Mouse (Mus musculus): ENCODE measurements at regions not wholly inside any gene's neighbourhood (a gene's known extent, or its start where the extent isn't known, plus 50 kb on each side); places are given as distances from the start of the nearest gene placed in this dataset.

DNA sequence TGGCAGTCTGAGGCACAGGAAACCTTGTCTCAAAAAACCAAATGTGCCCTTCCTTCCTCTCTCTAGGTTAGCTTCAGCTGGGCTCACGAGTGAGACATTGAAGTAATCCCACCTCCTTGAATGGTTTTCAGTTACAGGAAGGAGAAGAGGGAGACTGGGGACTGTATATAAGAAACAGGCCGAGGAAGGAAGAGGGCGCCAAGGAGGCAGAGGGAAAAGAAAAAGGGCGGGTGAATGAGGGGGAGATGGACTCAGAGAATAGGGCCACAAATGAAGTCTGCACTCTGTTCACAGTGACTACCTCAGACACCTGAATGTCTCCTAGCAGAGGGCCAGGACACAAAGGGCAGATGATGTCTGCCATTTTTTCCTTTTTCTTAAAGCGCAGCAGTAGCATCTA is 171.9 kb downstream of the Sox4 start:
- Histone ChIP-seq H3K36me3 (replicated peaks; ENCODE audit: insufficient read depth, low read length) (no peaks in the 10 kb centered on the region), H3K27ac (ENCODE audit: low read depth) (no peak overlapping the region), H3K9me3 (ENCODE audit: low read length) (no peaks in the 10 kb centered on the region), H3K4me3 (ENCODE audit: low read depth, low read length) (no peak overlapping the region), H3K9ac (replicated peaks) (no peak overlapping the region), H3K4me2 (ENCODE audit: low read depth, low read length) (no peak overlapping the region), H3K27me3 (ENCODE audit: insufficient read depth, low read length) (no peaks in the 10 kb centered on the region), H3K4me1 (ENCODE audit: insufficient read depth) (no peaks in the 10 kb centered on the region)
- DNase-seq = no peak
- 48% methylated on average over 5 of the region's 5 CpGs for WGBS (ENCODE audit: insufficient replicate concordance)
- ATAC-seq = no peak
- no peak for TF ChIP-seq EP300 (IDR thresholded peaks at IDR 0.05; ENCODE audit: low read depth)
- no peak for TF ChIP-seq CTCF (IDR thresholded peaks at IDR 0.05; ENCODE audit: low read depth)

DNA sequence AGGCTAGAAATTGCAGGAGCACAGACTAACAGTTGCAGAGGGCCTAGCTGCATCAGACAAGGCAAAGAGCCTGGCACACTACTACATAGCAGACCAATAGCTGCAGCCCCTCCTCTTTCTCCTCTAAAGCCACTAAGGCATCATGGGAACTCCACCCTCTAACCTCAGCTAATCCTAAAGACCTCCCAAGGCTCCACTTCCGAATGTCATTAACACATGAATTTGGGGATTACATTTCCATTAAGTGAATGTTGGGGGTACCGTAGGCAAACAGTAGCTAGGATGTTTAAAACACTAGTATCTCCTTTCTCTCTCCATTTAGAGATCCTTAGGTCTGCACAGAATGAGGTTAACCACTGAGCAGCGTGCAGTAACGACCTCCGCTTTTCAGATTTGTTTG is 173.1 kb downstream of the Sox4 start:
- WGBS (ENCODE audit: insufficient replicate concordance) = 59% methylated on average over 5 of the region's 5 CpGs
- Histone ChIP-seq H3K4me3 (ENCODE audit: low read depth, low read length) (no peak overlapping the region), H3K27ac (ENCODE audit: low read depth) (no peak overlapping the region), H3K9ac (replicated peaks) (no peak overlapping the region), H3K4me1 (ENCODE audit: insufficient read depth) (no peaks in the 10 kb centered on the region), H3K27me3 (ENCODE audit: insufficient read depth, low read length) (no peaks in the 10 kb centered on the region), H3K4me2 (ENCODE audit: low read depth, low read length) (no peak overlapping the region), H3K9me3 (ENCODE audit: low read length) (no peaks in the 10 kb centered on the region), H3K36me3 (replicated peaks; ENCODE audit: insufficient read depth, low read length) (no peaks in the 10 kb centered on the region)
- TF ChIP-seq EP300 (IDR thresholded peaks at IDR 0.05; ENCODE audit: low read depth) = no peak
- DNase-seq (no peak), ATAC-seq (no peak)

DNA sequence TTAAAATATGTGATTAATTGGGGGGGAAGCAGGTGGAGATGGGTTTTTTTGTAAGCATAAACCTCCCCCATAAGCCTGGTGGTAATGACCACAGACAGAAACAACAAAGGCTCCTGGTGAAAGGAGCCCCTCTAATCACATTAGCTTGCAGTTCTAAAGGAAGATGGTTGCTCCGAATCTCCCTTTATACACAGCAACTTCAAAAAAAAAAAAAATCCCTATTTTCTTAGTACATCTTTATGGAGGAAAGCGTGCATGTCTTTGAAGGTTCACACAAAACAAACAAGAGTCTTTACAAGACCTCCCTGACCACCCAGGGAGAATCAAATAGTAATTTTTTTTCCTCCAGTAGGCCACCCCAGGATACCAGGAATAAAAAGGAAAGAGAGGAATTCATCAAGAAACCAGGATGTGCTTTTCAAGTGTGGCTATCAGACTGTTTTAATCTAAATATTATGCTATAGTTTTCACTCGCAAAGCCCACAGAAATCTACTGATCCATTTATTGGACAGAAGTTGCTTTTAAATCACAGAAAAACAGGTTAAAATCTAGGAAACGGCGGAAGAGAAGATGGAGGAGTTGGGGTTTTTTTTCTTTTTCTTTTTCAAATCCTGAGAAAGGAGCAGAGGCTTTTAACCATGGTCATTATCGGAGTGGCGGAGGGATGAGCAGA is 178.2 kb downstream of the Sox4 start:
- ATAC-seq = no peak
- H3K4me2 ChIP-seq (ENCODE audit: low read depth, low read length) = no peak overlapping the region
- no peaks in the 10 kb centered on the region for H3K36me3 ChIP-seq (replicated peaks; ENCODE audit: insufficient read depth, low read length)
- H3K4me3 ChIP-seq (ENCODE audit: low read depth, low read length) = no peak overlapping the region
- no peak for DNase-seq
- H3K4me1 ChIP-seq (ENCODE audit: insufficient read depth) = 0 out of 2 replicates have a peak, but pooled peaks cover 2% of the 10 kb centered on the region
- H3K27me3 ChIP-seq (ENCODE audit: insufficient read depth, low read length) = no peaks in the 10 kb centered on the region
- WGBS (ENCODE audit: insufficient replicate concordance) = 81% methylated on average over 7 of the region's 7 CpGs
- TF ChIP-seq EP300 (IDR thresholded peaks at IDR 0.05; ENCODE audit: low read depth) (no peak), CTCF (IDR thresholded peaks at IDR 0.05; ENCODE audit: low read depth) (no peak)
- H3K27ac ChIP-seq (ENCODE audit: low read depth) = no peak overlapping the region
- no peak overlapping the region for H3K9ac ChIP-seq (replicated peaks)
- no peaks in the 10 kb centered on the region for H3K9me3 ChIP-seq (ENCODE audit: low read length)

DNA sequence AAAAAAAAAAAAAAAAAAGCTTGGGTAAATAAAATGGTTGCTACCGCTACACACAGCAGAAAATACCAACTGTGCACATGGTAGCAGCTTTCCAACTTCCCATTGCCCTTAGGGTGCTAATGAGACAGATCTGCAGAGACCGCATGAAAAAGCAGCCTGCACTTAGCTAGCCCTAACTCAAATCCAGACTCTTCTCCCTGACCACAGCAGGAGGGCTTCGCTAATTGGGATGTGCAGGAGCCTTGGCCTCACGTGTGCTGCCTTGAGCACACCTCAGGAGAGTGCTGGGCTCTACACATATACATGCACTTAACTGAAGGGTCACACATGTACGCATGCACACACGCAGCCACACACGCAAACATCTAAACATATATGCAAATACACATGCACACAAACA is 178.9 kb downstream of the Sox4 start:
- H3K4me2 ChIP-seq (ENCODE audit: low read depth, low read length) = no peak overlapping the region
- TF ChIP-seq EP300 (IDR thresholded peaks at IDR 0.05; ENCODE audit: low read depth) (no peak), CTCF (IDR thresholded peaks at IDR 0.05; ENCODE audit: low read depth) (no peak)
- DNase-seq (no peak), ATAC-seq (no peak)
- no peaks in the 10 kb centered on the region for H3K36me3 ChIP-seq (replicated peaks; ENCODE audit: insufficient read depth, low read length)
- H3K27me3 ChIP-seq (ENCODE audit: insufficient read depth, low read length) = no peaks in the 10 kb centered on the region
- H3K27ac ChIP-seq (ENCODE audit: low read depth) = no peak overlapping the region
- H3K4me3 ChIP-seq (ENCODE audit: low read depth, low read length) = no peak overlapping the region
- H3K9me3 ChIP-seq (ENCODE audit: low read length) = no peaks in the 10 kb centered on the region
- H3K4me1 ChIP-seq (ENCODE audit: insufficient read depth) = 0 out of 2 replicates have a peak, but pooled peaks cover 2% of the 10 kb centered on the region
- no peak overlapping the region for H3K9ac ChIP-seq (replicated peaks)
- WGBS (ENCODE audit: insufficient replicate concordance) = 90% methylated on average over 7 of the region's 7 CpGs

DNA sequence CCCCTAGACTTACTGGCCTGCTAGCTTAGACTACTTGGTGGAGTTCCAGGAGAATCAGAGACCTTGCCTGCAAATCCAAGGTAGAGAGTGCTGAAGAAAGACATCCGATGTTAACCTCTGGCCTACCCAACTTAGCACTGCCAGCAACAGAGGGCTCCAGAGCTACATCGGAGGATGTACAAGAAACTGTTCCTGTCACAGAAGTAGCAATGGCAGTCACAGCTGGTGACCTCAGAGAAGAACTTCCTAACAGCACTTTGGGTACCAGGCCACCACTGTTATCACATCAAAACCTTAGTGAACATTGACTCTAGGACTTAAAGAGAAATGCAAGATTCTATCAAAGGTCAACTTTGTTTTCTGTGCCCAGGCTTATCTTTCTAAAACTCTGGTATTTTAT is 180.0 kb downstream of the Sox4 start:
- Histone ChIP-seq H3K4me1 (ENCODE audit: insufficient read depth) (0 out of 2 replicates have a peak, but pooled peaks cover 2% of the 10 kb centered on the region), H3K4me3 (ENCODE audit: low read depth, low read length) (no peak overlapping the region), H3K9me3 (ENCODE audit: low read length) (no peaks in the 10 kb centered on the region), H3K4me2 (ENCODE audit: low read depth, low read length) (no peak overlapping the region), H3K36me3 (replicated peaks; ENCODE audit: insufficient read depth, low read length) (no peaks in the 10 kb centered on the region), H3K27me3 (ENCODE audit: insufficient read depth, low read length) (no peaks in the 10 kb centered on the region), H3K27ac (ENCODE audit: low read depth) (no peak overlapping the region), H3K9ac (replicated peaks) (no peak overlapping the region)
- ATAC-seq (no peak), DNase-seq (no peak)
- TF ChIP-seq CTCF (IDR thresholded peaks at IDR 0.05; ENCODE audit: low read depth) (no peak), EP300 (IDR thresholded peaks at IDR 0.05; ENCODE audit: low read depth) (no peak)
- 60% methylated on average over 2 of the region's 2 CpGs for WGBS (ENCODE audit: insufficient replicate concordance)

DNA sequence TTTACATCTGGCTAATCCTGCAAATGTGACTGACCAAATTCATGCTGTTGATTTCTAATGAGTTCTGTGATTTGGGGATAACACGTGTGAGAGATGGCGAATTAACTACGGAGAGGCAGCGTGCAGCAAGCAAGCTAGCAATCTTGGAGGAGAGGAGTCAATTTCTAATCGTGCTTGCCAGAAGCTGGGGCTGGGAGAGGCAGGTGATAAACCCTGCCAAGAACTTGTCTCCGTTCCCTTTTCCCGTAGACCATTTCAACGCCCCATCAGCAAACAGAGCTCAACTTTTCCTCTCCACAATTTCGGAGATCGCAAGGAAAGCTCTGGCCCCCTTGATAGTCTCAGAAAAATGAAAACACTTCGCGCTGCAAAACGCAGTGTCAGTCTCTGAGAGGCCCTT is 183.0 kb downstream of the Sox4 start:
- WGBS (ENCODE audit: insufficient replicate concordance) = 38% methylated on average over 13 of the region's 13 CpGs
- 0 out of 2 replicates have a peak, but pooled peaks cover 2% of the 10 kb centered on the region for H3K4me1 ChIP-seq (ENCODE audit: insufficient read depth)
- H3K4me2 ChIP-seq (ENCODE audit: low read depth, low read length) = no peak overlapping the region
- H3K4me3 ChIP-seq (ENCODE audit: low read depth, low read length) = no peak overlapping the region
- no peak overlapping the region for H3K27ac ChIP-seq (ENCODE audit: low read depth)
- no peak overlapping the region for H3K9ac ChIP-seq (replicated peaks)
- H3K36me3 ChIP-seq (replicated peaks; ENCODE audit: insufficient read depth, low read length) = no peaks in the 10 kb centered on the region
- TF ChIP-seq CTCF (IDR thresholded peaks at IDR 0.05; ENCODE audit: low read depth) (no peak), EP300 (IDR thresholded peaks at IDR 0.05; ENCODE audit: low read depth) (no peak)
- no peak for ATAC-seq
- no peaks in the 10 kb centered on the region for H3K9me3 ChIP-seq (ENCODE audit: low read length)
- DNase-seq = no peak
- H3K27me3 ChIP-seq (ENCODE audit: insufficient read depth, low read length) = no peaks in the 10 kb centered on the region
